Mouse (Mus musculus): Measurements from ENCODE around the gene Gm13276. TPM values are rescaled to one million over a fixed set of nuclear protein-coding genes. Genes with fewer than 3 reads are reported as not detected.

Gene Gm13276
- not detected for polyA plus RNA-seq (2017; shearing (Covaris generic))

DNA sequence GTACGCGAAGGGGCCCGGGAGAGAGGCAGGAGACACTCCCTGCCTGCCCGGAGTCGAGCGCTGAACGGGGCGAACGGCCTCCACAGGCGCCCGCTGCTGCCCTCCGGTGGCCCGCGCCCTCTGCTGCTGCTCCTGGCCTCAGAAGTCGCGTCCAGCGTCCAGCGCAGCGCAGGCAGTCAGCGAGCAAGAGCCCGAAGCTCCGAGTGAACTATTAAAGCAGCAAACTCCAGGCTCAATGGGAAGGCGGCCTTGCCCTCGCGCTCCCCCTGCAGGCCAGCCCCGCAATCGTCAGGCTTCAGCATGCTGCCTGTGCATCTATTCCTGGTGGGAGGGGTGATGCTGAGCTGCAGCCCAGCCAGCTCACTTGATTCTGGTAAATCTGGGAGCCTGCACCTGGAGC, at the start of gene Gm13276:
Gene Gm13276, plus strand, starts transcription at position 301 of the 400 bp plus-strand sequence.

DNA sequence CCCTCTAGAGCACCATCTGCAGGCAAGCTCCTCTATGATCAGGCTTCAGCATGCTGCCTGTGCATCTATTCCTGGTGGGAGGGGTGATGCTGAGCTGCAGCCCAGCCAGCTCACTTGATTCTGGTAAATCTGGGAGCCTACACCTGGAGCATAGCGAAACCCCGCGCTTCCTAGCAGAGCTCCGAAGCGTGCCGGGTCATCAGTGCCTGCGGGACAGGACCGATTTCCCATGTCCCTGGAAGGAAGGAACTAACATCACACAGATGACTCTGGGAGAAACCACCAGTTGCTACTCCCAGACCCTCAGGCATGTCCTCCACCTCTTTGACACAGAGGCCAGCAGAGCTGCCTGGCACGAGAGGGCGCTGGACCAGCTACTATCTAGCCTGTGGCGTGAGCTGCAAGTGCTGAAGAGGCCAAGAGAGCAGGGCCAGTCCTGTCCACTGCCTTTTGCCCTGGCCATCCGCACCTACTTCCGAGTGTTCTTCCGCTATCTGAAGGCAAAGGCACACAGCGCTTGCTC, 30.6 kb upstream of the Gm13276 start, which contains the start of gene Gm13271:
Gene Gm13271, plus strand, starts transcription at position 51 of the 523 bp plus-strand sequence.

DNA sequence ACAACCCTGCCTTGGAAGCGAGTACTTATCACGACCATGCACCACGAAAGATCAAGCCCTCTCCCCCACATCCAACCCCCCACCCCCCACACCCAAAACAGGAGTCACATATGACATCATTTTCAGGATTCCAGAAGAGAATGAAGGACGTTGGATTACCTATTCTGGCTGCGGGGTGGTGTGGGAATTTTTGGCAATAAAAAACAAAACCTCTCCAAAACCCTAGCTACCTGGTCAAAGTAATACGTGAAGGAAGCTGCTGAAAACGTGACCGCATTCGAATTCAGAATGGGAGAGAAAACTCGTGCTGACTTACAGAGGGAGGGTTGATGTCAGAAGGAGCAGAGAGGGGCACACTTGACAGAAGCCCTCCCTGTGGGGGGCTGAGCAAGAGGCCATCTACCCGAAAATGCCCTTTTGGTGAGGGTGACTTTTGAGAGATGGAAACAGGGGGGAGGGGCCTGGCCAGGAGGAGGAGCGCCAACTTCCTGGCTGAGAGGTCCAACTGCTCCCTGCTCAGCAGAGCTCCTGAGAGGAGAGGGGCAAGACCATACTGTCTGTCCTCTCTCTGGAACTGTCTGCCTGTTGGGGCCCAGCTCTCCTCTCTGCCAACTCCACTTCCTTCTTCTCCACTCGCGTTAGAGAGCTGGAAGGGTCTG, 25.8 kb upstream of the Gm13276 start, which contains the start of gene Gm13283:
Gene Gm13283, plus strand, starts transcription at position 510 of the 659 bp plus-strand sequence.

DNA sequence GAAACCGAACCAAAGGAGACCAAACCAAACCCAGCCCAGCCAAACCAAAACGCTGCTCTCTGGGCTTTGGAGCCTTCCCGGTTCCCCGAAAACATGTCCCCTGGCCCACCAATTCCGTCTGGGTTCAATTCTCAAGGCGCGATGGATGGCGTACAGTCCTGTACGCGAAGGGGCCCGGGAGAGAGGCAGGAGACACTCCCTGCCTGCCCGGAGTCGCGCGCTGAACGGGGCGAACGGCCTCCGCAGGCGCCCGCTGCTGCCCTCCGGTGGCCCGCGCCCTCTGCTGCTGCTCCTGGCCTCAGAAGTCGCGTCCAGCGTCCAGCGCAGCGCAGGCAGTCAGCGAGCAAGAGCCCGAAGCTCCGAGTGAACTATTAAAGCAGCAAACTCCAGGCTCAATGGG, 12.0 kb upstream of the Gm13276 start, which contains the start of gene Gm13290:
Gene Gm13290, plus strand, starts transcription at position 301 of the 400 bp plus-strand sequence.

DNA sequence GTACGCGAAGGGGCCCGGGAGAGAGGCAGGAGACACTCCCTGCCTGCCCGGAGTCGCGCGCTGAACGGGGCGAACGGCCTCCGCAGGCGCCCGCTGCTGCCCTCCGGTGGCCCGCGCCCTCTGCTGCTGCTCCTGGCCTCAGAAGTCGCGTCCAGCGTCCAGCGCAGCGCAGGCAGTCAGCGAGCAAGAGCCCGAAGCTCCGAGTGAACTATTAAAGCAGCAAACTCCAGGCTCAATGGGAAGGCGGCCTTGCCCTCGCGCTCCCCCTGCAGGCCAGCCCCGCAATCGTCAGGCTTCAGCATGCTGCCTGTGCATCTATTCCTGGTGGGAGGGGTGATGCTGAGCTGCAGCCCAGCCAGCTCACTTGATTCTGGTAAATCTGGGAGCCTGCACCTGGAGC, 8.9 kb upstream of the Gm13276 start, which contains the start of gene Gm13289:
Gene Gm13289, plus strand, starts transcription at position 301 of the 400 bp plus-strand sequence.

DNA sequence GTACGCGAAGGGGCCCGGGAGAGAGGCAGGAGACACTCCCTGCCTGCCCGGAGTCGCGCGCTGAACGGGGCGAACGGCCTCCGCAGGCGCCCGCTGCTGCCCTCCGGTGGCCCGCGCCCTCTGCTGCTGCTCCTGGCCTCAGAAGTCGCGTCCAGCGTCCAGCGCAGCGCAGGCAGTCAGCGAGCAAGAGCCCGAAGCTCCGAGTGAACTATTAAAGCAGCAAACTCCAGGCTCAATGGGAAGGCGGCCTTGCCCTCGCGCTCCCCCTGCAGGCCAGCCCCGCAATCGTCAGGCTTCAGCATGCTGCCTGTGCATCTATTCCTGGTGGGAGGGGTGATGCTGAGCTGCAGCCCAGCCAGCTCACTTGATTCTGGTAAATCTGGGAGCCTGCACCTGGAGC, 6.0 kb upstream of the Gm13276 start, which contains the start of gene Gm13272:
Gene Gm13272, plus strand, starts transcription at position 301 of the 400 bp plus-strand sequence.

DNA sequence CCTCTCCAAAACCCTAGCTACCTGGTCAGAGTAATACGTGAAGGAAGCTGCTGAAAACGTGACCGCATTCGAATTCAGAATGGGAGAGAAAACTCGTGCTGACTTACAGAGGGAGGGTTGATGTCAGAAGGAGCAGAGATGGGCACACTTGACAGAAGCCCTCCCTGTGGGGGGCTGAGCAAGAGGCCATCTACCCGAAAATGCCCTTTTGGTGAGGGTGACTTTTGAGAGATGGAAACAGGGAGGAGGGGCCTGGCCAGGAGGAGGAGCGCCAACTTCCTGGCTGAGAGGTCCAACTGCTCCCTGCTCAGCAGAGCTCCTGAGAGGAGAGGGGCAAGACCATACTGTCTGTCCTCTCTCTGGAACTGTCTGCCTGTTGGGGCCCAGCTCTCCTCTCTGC, 3.7 kb upstream of the Gm13276 start, which contains the start of gene Ifnz:
Gene Ifnz, plus strand, starts transcription at position 301 of the 400 bp plus-strand sequence.

DNA sequence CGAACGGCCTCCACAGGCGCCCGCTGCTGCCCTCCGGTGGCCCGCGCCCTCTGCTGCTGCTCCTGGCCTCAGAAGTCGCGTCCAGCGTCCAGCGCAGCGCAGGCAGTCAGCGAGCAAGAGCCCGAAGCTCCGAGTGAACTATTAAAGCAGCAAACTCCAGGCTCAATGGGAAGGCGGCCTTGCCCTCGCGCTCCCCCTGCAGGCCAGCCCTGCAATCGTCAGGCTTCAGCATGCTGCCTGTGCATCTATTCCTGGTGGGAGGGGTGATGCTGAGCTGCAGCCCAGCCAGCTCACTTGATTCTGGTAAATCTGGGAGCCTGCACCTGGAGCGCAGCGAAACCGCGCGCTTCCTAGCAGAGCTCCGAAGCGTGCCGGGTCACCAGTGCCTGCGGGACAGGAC, 2.9 kb downstream of the Gm13276 start, which contains the start of gene Gm13277:
Gene Gm13277, plus strand, starts transcription at position 231 of the 400 bp plus-strand sequence.

DNA sequence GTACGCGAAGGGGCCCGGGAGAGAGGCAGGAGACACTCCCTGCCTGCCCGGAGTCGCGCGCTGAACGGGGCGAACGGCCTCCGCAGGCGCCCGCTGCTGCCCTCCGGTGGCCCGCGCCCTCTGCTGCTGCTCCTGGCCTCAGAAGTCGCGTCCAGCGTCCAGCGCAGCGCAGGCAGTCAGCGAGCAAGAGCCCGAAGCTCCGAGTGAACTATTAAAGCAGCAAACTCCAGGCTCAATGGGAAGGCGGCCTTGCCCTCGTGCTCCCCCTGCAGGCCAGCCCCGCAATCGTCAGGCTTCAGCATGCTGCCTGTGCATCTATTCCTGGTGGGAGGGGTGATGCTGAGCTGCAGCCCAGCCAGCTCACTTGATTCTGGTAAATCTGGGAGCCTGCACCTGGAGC, 5.7 kb downstream of the Gm13276 start, which contains the start of gene Gm13278:
Gene Gm13278, plus strand, starts transcription at position 301 of the 400 bp plus-strand sequence.

DNA sequence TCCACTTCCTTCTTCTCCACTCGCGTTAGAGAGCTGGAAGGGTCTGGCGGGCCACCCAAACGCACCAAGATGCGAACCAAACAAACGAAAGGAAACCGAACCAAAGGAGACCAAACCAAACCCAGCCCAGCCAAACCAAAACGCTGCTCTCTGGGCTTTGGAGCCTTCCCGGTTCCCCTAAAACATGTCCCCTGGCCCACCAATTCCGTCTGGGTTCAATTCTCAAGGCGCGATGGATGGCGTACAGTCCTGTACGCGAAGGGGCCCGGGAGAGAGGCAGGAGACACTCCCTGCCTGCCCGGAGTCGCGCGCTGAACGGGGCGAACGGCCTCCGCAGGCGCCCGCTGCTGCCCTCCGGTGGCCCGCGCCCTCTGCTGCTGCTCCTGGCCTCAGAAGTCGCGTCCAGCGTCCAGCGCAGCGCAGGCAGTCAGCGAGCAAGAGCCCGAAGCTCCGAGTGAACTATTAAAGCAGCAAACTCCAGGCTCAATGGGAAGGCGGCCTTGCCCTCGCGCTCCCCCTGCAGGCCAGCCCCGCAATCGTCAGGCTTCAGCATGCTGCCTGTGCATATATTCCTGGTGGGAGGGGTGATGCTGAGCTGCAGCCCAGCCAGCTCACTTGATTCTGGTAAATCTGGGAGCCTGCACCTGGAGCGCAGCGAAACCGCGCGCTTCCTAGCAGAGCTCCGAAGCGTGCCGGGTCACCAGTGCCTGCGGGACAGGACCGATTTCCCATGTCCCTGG, 8.6 kb downstream of the Gm13276 start, which contains the start of gene Gm13275:
Gene Gm13275, plus strand, starts transcription at position 552 of the 740 bp plus-strand sequence.

DNA sequence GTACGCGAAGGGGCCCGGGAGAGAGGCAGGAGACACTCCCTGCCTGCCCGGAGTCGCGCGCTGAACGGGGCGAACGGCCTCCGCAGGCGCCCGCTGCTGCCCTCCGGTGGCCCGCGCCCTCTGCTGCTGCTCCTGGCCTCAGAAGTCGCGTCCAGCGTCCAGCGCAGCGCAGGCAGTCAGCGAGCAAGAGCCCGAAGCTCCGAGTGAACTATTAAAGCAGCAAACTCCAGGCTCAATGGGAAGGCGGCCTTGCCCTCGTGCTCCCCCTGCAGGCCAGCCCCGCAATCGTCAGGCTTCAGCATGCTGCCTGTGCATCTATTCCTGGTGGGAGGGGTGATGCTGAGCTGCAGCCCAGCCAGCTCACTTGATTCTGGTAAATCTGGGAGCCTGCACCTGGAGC, 11.6 kb downstream of the Gm13276 start, which contains the start of gene Gm13279:
Gene Gm13279, plus strand, starts transcription at position 301 of the 400 bp plus-strand sequence.

DNA sequence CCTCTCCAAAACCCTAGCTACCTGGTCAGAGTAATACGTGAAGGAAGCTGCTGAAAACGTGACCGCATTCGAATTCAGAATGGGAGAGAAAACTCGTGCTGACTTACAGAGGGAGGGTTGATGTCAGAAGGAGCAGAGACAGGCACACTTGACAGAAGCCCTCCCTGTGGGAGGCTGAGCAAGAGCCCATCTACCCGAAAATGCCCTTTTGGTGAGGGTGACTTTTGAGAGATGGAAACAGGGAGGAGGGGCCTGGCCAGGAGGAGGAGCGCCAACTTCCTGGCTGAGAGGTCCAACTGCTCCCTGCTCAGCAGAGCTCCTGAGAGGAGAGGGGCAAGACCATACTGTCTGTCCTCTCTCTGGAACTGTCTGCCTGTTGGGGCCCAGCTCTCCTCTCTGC, 13.9 kb downstream of the Gm13276 start, which contains the start of gene Gm13285:
Gene Gm13285, plus strand, starts transcription at position 301 of the 400 bp plus-strand sequence.

DNA sequence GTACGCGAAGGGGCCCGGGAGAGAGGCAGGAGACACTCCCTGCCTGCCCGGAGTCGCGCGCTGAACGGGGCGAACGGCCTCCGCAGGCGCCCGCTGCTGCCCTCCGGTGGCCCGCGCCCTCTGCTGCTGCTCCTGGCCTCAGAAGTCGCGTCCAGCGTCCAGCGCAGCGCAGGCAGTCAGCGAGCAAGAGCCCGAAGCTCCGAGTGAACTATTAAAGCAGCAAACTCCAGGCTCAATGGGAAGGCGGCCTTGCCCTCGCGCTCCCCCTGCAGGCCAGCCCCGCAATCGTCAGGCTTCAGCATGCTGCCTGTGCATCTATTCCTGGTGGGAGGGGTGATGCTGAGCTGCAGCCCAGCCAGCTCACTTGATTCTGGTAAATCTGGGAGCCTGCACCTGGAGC, 17.4 kb downstream of the Gm13276 start, which contains the start of gene Gm13287:
Gene Gm13287, plus strand, starts transcription at position 301 of the 400 bp plus-strand sequence.

DNA sequence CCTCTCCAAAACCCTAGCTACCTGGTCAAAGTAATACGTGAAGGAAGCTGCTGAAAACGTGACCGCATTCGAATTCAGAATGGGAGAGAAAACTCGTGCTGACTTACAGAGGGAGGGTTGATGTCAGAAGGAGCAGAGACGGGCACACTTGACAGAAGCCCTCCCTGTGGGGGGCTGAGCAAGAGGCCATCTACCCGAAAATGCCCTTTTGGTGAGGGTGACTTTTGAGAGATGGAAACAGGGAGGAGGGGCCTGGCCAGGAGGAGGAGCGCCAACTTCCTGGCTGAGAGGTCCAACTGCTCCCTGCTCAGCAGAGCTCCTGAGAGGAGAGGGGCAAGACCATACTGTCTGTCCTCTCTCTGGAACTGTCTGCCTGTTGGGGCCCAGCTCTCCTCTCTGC, 19.7 kb downstream of the Gm13276 start, which contains the start of gene Gm13288:
Gene Gm13288, plus strand, starts transcription at position 301 of the 400 bp plus-strand sequence.

DNA sequence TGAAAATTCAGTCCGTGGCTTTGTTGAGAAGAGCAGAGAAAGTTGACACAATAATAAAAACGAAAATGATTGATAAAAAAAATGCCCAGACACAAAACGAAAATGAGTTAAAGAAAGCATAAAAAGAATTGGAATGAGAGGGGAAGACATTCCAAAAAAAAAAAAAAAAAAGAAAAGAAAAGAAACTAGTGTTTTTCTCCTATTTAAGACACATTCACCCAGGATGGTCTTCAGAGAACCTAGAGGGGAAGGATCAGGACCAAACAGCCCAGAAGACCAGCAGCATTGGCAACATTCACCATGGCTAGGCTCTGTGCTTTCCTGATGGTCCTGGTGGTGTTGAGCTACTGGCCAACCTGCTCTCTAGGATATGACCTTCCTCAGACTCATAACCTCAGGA, 30.4 kb downstream of the Gm13276 start, which contains the start of gene Ifna7:
Gene Ifna7, plus strand, starts transcription at position 301 of the 400 bp plus-strand sequence.

DNA sequence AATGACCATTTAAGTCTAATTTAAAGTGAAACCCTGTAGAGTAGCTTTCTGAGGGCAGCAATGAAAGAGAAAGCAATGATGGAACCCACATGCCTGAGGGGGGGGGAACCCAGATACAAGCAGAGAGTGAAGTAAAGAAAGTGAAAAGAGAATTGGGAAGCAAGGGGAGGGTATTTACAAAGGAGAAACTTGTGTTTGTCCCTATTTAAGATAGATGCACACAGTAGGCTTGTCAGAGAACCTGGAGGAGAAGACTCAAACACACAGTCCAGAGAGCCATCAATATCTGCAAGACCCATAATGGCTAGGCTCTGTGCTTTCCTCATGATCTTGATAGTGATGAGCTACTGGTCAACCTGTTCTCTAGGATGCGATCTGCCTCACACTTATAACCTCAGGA, 34.1 kb downstream of the Gm13276 start, which contains the start of gene Ifna11:
Gene Ifna11, plus strand, starts transcription at position 301 of the 400 bp plus-strand sequence.

DNA sequence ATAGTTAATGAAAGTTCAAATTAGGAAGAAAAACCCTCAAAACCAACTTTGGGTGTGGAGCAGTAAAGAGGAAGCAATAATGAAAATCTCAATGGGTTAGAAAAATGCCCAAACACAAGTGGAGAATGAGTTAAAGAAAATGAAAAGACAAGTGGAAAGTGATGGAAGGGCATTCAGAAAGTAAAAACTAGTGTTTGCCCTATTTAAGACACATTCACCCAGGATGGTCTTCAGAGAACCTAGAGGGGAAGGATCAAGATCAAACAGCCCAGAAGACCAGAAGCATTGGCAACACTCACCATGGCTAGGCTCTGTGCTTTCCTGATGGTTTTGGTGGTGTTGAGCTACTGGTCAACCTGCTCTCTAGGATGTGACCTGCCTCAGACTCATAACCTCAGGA, 41.6 kb downstream of the Gm13276 start, which contains the start of gene Ifna6:
Gene Ifna6, plus strand, starts transcription at position 301 of the 400 bp plus-strand sequence.

DNA sequence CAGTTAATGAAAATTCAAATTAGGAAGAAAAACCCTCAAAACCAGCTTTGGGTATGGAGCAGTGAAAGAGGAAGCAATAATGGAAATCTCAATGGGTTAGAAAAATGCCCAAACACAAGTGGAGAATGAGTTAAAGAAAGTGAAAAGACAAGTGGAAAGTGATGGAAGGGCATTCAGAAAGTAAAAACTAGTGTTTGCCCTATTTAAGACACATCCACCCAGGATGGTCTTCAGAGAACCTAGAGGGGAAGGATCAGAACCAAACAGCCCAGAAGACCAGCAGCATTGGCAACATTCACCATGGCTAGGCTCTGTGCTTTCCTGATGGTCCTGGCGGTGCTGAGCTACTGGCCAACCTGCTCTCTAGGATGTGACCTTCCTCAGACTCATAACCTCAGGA, 49.7 kb downstream of the Gm13276 start, which contains the start of gene Ifna5:
Gene Ifna5, plus strand, starts transcription at position 301 of the 400 bp plus-strand sequence.

All from effector memory CD4-positive, alpha-beta T cell, adult 7 months (primary cell).